Mouse (Mus musculus) left cerebral cortex, postnatal 14 days (tissue): ENCODE results near the gene Gm17332. TPM values are rescaled to one million over a fixed set of nuclear protein-coding genes. Genes with fewer than 3 reads are reported as not detected.
"Not testable (repeated sequence)": the region's sequence is repeated elsewhere in the genome, so short reads cannot be mapped to it uniquely, and the experiment has no call there.

Experiments used
- DNase-seq, 2 experiments: peaks; one replicate each; pipeline ENCODE4 v3.0.0; 2021 to 2022; ENCODE audit warnings: low spot score in 2 of 2, mixed read lengths in 1 of 2
- intact Hi-C: fragments of 180-260 bp; cut with DNase I; formaldehyde crosslinking; loops from one replicate; pipeline ENCODE4 v1.15.1; 2025
- long read RNA-seq, 2 experiments: library from polyadenylated mRNA; stranded (forward); transcript quantifications; one replicate each; pipeline ENCODE4 v2.0.0; 2021
- total RNA-seq, 2 experiments: library from RNA; stranded (reverse); gene quantifications; 2 replicates each; pipeline ENCODE4 v1.2.3; 2021

Gm17332 gene
- total RNA-seq: not detected
- long read RNA-seq, experiment 1: 0 reads
- long read RNA-seq, experiment 2: 0 reads

- intact Hi-C loops: no loop called here
- no peak for DNase-seq
Observed at GRCm38 (mm10) chr11:31182362-31182761, at the start of gene Gm17332. Gene Gm17332, minus strand, starts transcription at chr11:31182462.

GRCm38 (mm10) chr11:31229966-31230365, 47.7 kb upstream of the Gm17332 start:
- intact Hi-C loops: no loop called here

DNA sequence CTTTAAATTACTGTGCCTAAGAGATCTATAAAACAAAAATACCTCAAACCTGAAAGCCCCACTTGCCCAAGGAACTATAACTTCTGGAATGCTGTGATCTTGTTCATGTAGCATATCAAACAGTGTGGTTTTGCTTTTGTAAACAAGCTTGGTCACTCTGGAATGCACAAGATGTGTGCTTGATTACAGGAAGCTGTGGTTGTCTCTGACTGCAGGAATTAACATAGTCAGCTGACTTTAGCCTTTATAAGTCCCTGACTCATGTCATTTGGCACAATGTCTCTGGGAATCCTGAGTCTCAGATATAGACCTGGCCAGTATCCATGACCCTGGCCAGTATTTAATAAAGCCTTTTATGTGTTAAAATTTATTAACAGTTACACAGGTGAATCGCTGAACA, 43.1 kb upstream of the Gm17332 start:
- DNase-seq: no peak
- intact Hi-C loops: no loop called here

More at GRCm38 (mm10) chr11:31229966-31230365, 47.7 kb upstream of the Gm17332 start:
- no peak for DNase-seq

GRCm38 (mm10) chr11:31218009-31218408, 35.7 kb upstream of the Gm17332 start:
- no peak for DNase-seq
- intact Hi-C loops: no loop called here

- DNase-seq: peak in 1 of 2 experiments; percentile 3
- intact Hi-C loops: no loop called here
Observed at GRCm38 (mm10) chr11:31195621-31196363, 13.5 kb upstream of the Gm17332 start.

DNA sequence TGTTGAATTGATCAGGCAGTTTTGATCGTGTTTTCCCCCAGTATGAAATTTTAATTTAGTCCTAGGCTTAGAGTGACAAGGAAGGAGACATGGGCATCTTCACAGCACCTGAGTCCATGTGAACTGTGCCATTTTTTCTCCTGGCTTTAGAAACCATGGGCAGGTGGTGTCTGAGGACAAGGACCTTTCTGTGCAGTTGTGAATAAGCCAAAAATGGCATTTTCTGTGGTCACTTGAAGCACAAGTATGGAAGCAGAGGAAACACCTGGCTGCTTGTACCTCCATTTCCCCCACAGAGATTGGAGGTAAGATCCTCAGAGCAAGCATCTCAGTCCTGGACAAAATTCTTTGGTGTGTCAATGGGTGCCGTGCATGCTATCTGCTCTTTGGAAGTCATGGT, 12.5 kb upstream of the Gm17332 start:
- intact Hi-C loops: no loop called here
- DNase-seq: no peak

GRCm38 (mm10) chr11:31170052-31170646, 12.1 kb downstream of the Gm17332 start:
- no peak for DNase-seq
- intact Hi-C loops: no loop called here

DNA sequence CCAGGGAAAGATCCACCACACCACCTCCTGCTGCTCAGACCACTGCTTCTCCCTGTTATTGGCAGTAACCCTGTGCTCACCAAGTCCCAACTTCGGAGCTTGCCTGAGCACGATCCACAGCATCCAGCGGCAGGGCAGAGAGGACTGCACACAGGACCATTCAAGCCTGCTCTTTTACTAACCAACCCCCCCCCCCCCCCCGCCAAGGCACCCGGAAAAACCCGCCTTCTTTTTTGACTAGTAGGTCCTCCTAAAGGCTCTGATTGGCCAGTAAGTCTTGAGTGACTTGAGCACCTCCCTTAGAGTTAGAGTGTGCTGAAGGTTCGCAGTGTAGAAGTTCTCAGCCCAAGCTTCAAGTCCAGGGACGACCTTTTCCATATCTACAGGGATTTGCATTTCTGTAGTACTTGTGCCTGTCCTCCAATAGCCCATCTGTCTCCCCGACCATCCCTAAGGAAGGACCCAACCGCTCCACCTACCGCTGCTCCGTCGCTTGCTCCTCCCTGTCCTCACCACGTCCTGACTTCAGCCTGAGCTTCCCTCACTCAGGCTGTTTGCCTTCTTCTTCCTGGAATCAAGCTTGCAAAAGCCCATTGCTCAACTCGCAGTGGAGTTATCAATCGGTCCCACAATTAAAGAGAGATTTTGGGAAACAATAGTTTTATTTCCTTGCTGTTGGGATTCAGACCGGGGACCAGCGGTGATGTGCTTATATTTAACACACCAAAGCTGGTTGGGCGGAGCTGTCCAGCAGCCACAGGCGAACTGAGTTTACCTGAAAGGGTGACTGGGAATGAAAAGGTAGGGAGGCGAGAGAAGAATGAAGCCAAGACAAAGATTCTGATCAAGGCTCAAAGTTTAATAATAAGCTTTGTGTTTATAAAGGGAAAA, 12.9 kb downstream of the Gm17332 start:
- DNase-seq: no peak
- intact Hi-C loops: no loop called here

DNA sequence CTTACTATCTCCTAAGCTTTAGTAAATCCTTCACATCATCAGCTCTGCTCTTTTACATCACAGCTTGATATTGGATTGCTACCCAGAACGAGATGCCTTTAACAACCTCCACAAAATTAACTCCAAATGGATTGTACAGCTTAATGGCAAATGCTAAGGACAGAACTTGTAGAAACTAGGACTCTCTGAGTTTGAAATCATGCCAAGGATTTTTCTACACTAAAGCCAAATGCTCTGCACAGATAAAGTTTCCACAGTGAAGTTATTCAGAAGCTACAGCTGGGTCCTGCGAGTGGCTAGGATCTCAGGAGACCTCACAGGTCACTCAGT, 13.5 kb downstream of the Gm17332 start:
- intact Hi-C loops: no loop called here
- DNase-seq: no peak

DNA sequence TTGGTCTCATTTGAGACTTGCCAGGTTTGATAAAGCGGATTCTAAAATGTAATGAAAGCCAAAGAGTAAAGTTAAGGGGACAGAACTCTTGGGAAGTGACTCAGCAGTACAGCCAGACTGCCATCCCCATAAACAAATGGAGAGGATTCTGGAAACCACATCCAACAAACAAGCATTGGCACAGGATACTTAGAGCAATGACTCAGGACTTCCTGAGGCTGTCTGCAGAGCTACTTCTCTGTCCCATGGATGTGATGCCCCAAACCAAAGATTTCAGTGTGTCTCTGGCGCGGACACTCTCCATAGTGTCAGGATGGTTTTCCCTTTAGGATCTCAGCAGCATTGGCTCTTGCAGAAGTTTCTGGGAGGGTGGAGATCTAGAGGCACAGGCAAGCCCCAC, 25.2 kb downstream of the Gm17332 start:
- intact Hi-C loops: no loop called here
- no peak for DNase-seq

- intact Hi-C loops, DNase-seq: not testable (repeated sequence)
Observed at GRCm38 (mm10) chr11:31138394-31138793, 43.9 kb downstream of the Gm17332 start.

- intact Hi-C loops, DNase-seq: not testable (repeated sequence)
Observed at GRCm38 (mm10) chr11:31134824-31135223, 47.4 kb downstream of the Gm17332 start.

DNA sequence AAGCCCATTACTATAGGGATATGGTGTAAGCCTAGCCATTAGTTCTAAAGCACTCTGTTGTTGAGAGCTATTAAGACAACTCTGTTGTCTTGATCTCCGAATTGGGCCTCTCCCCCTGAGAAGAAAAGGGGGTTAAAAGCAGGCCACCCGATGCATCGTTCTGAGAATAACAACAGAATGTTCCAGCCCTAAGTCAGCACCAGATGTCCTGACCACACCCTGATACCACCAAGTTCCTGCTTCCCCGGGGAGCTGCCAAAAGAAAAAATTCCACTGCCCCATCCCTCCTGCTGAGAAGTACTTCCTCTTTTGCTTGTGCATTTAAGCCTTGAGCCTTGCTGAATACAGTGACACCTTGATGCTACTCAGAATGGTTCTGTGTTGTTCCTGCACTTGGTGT, 48.5 kb downstream of the Gm17332 start:
- DNase-seq, intact Hi-C loops: not testable (repeated sequence)

Other genes with a start within 250 kb of the Gm17332 start
- 10 to 100 TPM; 56.4 to 56.7 TPM for gene Erlec1, start 228.1 kb downstream of the Gm17332 start, total RNA-seq
- 10 to 100 TPM; 15.5 to 16.5 TPM for gene Chac2, start 196.1 kb downstream of the Gm17332 start, total RNA-seq
- 1 to 10 TPM; 1.2 to 1.4 TPM for gene Stc2, start 187.6 kb upstream of the Gm17332 start, total RNA-seq